13 mouse cellular contexts compared by ENCODE assay signal in genomic region chr4:49286197-49286492, GRCm38 (mm10).
DNase-seq lines count a peak whose midpoint lies in the region; ATAC-seq and TF ChIP-seq lines count a peak whose summit lies in the region.
"Had no signal": no experiment of that assay in that cellular context is flagged by ENCODE, and none has a peak within 500 bp of the region (broad histone marks: within the 10 kb centered on the region; RNA-seq: fewer than 3 reads in every experiment).

No protein-coding gene starts in this region.

- H3K9me3 ChIP-seq in forebrain, postnatal 0 days (ENCODE audit: low read length): no peaks in the 10 kb centered on the region
- no peaks in the 10 kb centered on the region for H3K9me3 ChIP-seq in forebrain, embryonic 11.5 days (ENCODE audit: control insufficient read depth, low read length)
- no peaks in the 10 kb centered on the region for H3K9me3 ChIP-seq in midbrain, embryonic 12.5 days
- H3K9me3 ChIP-seq in midbrain, embryonic 10.5 days (replicated peaks): no peaks in the 10 kb centered on the region; the same call in 1 of the 2 replicates
- no peaks in the 10 kb centered on the region for H3K9me3 ChIP-seq in hindbrain, embryonic 16.5 days (ENCODE audit: control insufficient read depth, low read length)
- no peaks in the 10 kb centered on the region for H3K9me3 ChIP-seq in neural tube, embryonic 15.5 days (replicated peaks)

- WGBS in forebrain, postnatal 0 days: 45% methylated on average over 4 of the region's 4 CpGs
- WGBS in forebrain, embryonic 11.5 days: 81% methylated on average over 4 of the region's 4 CpGs
- 70% methylated on average over 4 of the region's 4 CpGs for WGBS in midbrain, embryonic 12.5 days
- WGBS in midbrain, embryonic 10.5 days: 83% methylated on average over 4 of the region's 4 CpGs
- WGBS in hindbrain, embryonic 16.5 days: 50% methylated on average over 4 of the region's 4 CpGs
- 55% methylated on average over 4 of the region's 4 CpGs for WGBS in neural tube, embryonic 15.5 days

- no peak for DNase-seq in forebrain, postnatal 0 days
- DNase-seq in forebrain, embryonic 11.5 days (ENCODE audit: low spot score): no peak
- DNase-seq in midbrain, embryonic 10.5 days (ENCODE audit: low spot score): no peak
- no peak for DNase-seq in natural killer cell, adult 2 months (ENCODE audit: low spot score in 2 of 2)
- DNase-seq: cerebellum, adult 9-10 months; thymus, adult 18-20 months had no signal

- H3K36me3 ChIP-seq in forebrain, postnatal 0 days (ENCODE audit: insufficient read depth): no peaks in the 10 kb centered on the region
- H3K36me3 ChIP-seq in forebrain, embryonic 11.5 days (ENCODE audit: control insufficient read depth, insufficient read depth, low read length): no peaks in the 10 kb centered on the region
- H3K36me3 ChIP-seq in midbrain, embryonic 12.5 days: no peaks in the 10 kb centered on the region
- H3K36me3 ChIP-seq in midbrain, embryonic 10.5 days: no peaks in the 10 kb centered on the region
- no peaks in the 10 kb centered on the region for H3K36me3 ChIP-seq in hindbrain, embryonic 16.5 days (ENCODE audit: control insufficient read depth, insufficient read depth, low read length)
- H3K36me3 ChIP-seq in neural tube, embryonic 15.5 days: no peaks in the 10 kb centered on the region

- no peak overlapping the region for H3K27ac ChIP-seq in forebrain, postnatal 0 days (ENCODE audit: low read depth, low read length)
- no peak overlapping the region for H3K27ac ChIP-seq in forebrain, embryonic 11.5 days (ENCODE audit: low read depth, low read length)
- peak overlapping the region; percentile 42 for H3K27ac ChIP-seq in midbrain, embryonic 12.5 days (replicated peaks)
- H3K27ac ChIP-seq in midbrain, embryonic 10.5 days (replicated peaks): no peak overlapping the region
- H3K27ac ChIP-seq in hindbrain, embryonic 16.5 days (ENCODE audit: low read depth, low read length): peak overlapping the region; percentile 46
- peak overlapping the region; percentile 81 for H3K27ac ChIP-seq in neural tube, embryonic 15.5 days (replicated peaks)
- H3K27ac ChIP-seq: liver, embryonic 14.5 days had no signal

- no peak overlapping the region for H3K9ac ChIP-seq in forebrain, postnatal 0 days
- no peak overlapping the region for H3K9ac ChIP-seq in forebrain, embryonic 11.5 days (ENCODE audit: low read length)
- no peak overlapping the region for H3K9ac ChIP-seq in midbrain, embryonic 12.5 days (replicated peaks)
- H3K9ac ChIP-seq in hindbrain, embryonic 16.5 days (ENCODE audit: low read depth, low read length): no peak overlapping the region
- no peak overlapping the region for H3K9ac ChIP-seq in neural tube, embryonic 15.5 days (replicated peaks)
- H3K9ac ChIP-seq: liver, embryonic 14.5 days had no signal

- no peaks in the 10 kb centered on the region for H3K4me1 ChIP-seq in forebrain, postnatal 0 days (ENCODE audit: insufficient read depth)
- no peaks in the 10 kb centered on the region for H3K4me1 ChIP-seq in forebrain, embryonic 11.5 days (replicated peaks; ENCODE audit: control insufficient read depth, insufficient read depth, low read length)
- H3K4me1 ChIP-seq in midbrain, embryonic 12.5 days: peaks cover 9% of the 10 kb centered on the region; the same call in 1 of the 2 replicates
- peaks cover 12% of the 10 kb centered on the region; the same call in 1 of the 2 replicates for H3K4me1 ChIP-seq in midbrain, embryonic 10.5 days
- peaks cover 7% of the 10 kb centered on the region for H3K4me1 ChIP-seq in hindbrain, embryonic 16.5 days (ENCODE audit: control insufficient read depth, insufficient read depth, low read depth, low read length)
- H3K4me1 ChIP-seq in neural tube, embryonic 15.5 days: peaks cover 18% of the 10 kb centered on the region
- H3K4me1 ChIP-seq: megakaryocyte, embryonic 14.5 days had no signal

- peak overlapping the region; percentile 5; the same call in 1 of the 2 replicates for H3K4me2 ChIP-seq in forebrain, postnatal 0 days (ENCODE audit: low read depth)
- no peak overlapping the region for H3K4me2 ChIP-seq in forebrain, embryonic 11.5 days (ENCODE audit: low read depth, low read length, severe bottlenecking)
- no peak overlapping the region for H3K4me2 ChIP-seq in midbrain, embryonic 12.5 days (replicated peaks)
- H3K4me2 ChIP-seq in hindbrain, embryonic 16.5 days (ENCODE audit: low read length): no peak overlapping the region; the same call in 1 of the 2 replicates
- peak overlapping the region; percentile 25; the same call in 1 of the 2 replicates for H3K4me2 ChIP-seq in neural tube, embryonic 15.5 days

- peak; percentile 50 for ATAC-seq in forebrain, postnatal 0 days
- ATAC-seq in forebrain, embryonic 11.5 days (replicated peaks; ENCODE audit: low FRiP score): no peak
- ATAC-seq in midbrain, embryonic 12.5 days (ENCODE audit: low FRiP score, low read depth): 0 out of 2 replicates have a peak, but pooled peaks have one; percentile 3
- ATAC-seq in hindbrain, embryonic 16.5 days: peak; percentile 75
- peak; percentile 55; the same call in 1 of the 2 replicates for ATAC-seq in neural tube, embryonic 15.5 days (ENCODE audit: low FRiP score)
- no peak for ATAC-seq in frontal cortex, adult (ENCODE audit: low TSS enrichment)

- H3K27me3 ChIP-seq in forebrain, postnatal 0 days (ENCODE audit: insufficient read depth, low read length): no peaks in the 10 kb centered on the region
- H3K27me3 ChIP-seq in forebrain, embryonic 11.5 days (ENCODE audit: control insufficient read depth, insufficient read depth, low read length): no peaks in the 10 kb centered on the region
- H3K27me3 ChIP-seq in midbrain, embryonic 12.5 days: no peaks in the 10 kb centered on the region
- H3K27me3 ChIP-seq in midbrain, embryonic 10.5 days (ENCODE audit: low read depth, poor library complexity, severe bottlenecking): no peaks in the 10 kb centered on the region
- H3K27me3 ChIP-seq in hindbrain, embryonic 16.5 days (replicated peaks; ENCODE audit: control insufficient read depth, insufficient read depth, low read length): no peaks in the 10 kb centered on the region
- no peaks in the 10 kb centered on the region for H3K27me3 ChIP-seq in neural tube, embryonic 15.5 days (replicated peaks)
- H3K27me3 ChIP-seq: megakaryocyte, embryonic 14.5 days had no signal

- TF ChIP-seq CTCF in forebrain, postnatal 0 days (IDR thresholded peaks at IDR 0.05; ENCODE audit: low read depth): no peak

- H3K4me3 ChIP-seq in forebrain, postnatal 0 days (ENCODE audit: low read depth, low read length): no peak overlapping the region
- no peak overlapping the region for H3K4me3 ChIP-seq in forebrain, embryonic 11.5 days (ENCODE audit: low read depth, low read length)
- no peak overlapping the region for H3K4me3 ChIP-seq in midbrain, embryonic 12.5 days
- no peak overlapping the region for H3K4me3 ChIP-seq in midbrain, embryonic 10.5 days
- H3K4me3 ChIP-seq in hindbrain, embryonic 16.5 days (ENCODE audit: low read length): no peak overlapping the region
- no peak overlapping the region for H3K4me3 ChIP-seq in neural tube, embryonic 15.5 days (replicated peaks)
- H3K4me3 ChIP-seq: layer of hippocampus, adult 2 months; megakaryocyte, embryonic 14.5 days had no signal

Comparison
In these comparisons a context has a peak if more than half of its experiments do, and no peak if none do; other contexts are left out.
1. ATAC-seq: peak in forebrain, postnatal 0 days (single experiment), midbrain, embryonic 12.5 days (single experiment), hindbrain, embryonic 16.5 days (single experiment) and neural tube, embryonic 15.5 days (single experiment); none in forebrain, embryonic 11.5 days (single experiment) and frontal cortex, adult (single experiment).
2. H3K27ac ChIP-seq: peak in midbrain, embryonic 12.5 days (single experiment), hindbrain, embryonic 16.5 days (single experiment) and neural tube, embryonic 15.5 days (single experiment); none in forebrain, postnatal 0 days (single experiment), forebrain, embryonic 11.5 days (single experiment) and midbrain, embryonic 10.5 days (single experiment).
3. H3K4me2 ChIP-seq: peak in forebrain, postnatal 0 days (single experiment) and neural tube, embryonic 15.5 days (single experiment); none in forebrain, embryonic 11.5 days (single experiment), midbrain, embryonic 12.5 days (single experiment) and hindbrain, embryonic 16.5 days (single experiment).